Mouse (Mus musculus) MEL (cell line): ENCODE data around the gene Slc41a2. TPM values are rescaled to one million over a fixed set of nuclear protein-coding genes. Genes with fewer than 3 reads are reported as not detected.

Experiments used
- DNase-seq: peaks from one replicate; pipeline ENCODE4 v3.0.0; 2011; ENCODE audit warnings: low read depth, low spot score
- H3K27ac ChIP-seq: 2 replicates; pipeline ENCODE4 v1.5.1; 2012; ENCODE audit warnings: low read depth, mild to moderate bottlenecking, control low read depth, low read length, moderate library complexity; ENCODE audit not compliant: control insufficient read depth
- H3K27me3 ChIP-seq, 2 experiments: fragments of 150-350 bp in 1 of 2; sonication (generic) in 1 of 2; 2 replicates each; pipeline ENCODE4 v1.6.1; 2012; ENCODE audit warnings: low read length in 2 of 2, mild to moderate bottlenecking in 2 of 2, improper control_type of control experiment in 1 of 2, moderate library complexity in 1 of 2; ENCODE audit not compliant: insufficient read depth in 2 of 2, control insufficient read depth in 1 of 2
- H3K36me3 ChIP-seq, 2 experiments: 2 replicates each; pipeline ENCODE4 v1.6.1; 2012 to 2014; ENCODE audit warnings: low read length in 2 of 2, improper control_type of control experiment in 1 of 2, inconsistent platforms in 1 of 2, mild to moderate bottlenecking in 1 of 2; ENCODE audit not compliant: insufficient read depth in 2 of 2, control insufficient read depth in 1 of 2
- H3K4me1 ChIP-seq, 2 experiments: fragments of 150-350 bp in 1 of 2; sonication (generic) in 1 of 2; 2 replicates each; pipeline ENCODE4 v1.6.1; 2012; ENCODE audit warnings: low read length in 2 of 2, improper control_type of control experiment in 1 of 2, mild to moderate bottlenecking in 1 of 2; ENCODE audit not compliant: insufficient read depth in 2 of 2, control insufficient read depth in 1 of 2
- H3K4me3 ChIP-seq, 2 experiments: fragments of 150-350 bp in 1 of 2; sonication (generic) in 1 of 2; 2 replicates each; pipeline ENCODE4 v1.5.1; 2012; ENCODE audit warnings: low read depth in 2 of 2, low read length in 2 of 2, mild to moderate bottlenecking in 2 of 2, moderate library complexity in 2 of 2, control low read depth in 1 of 2, improper control_type of control experiment in 1 of 2; ENCODE audit not compliant: control insufficient read depth in 1 of 2, insufficient read depth in 1 of 2
- H3K79me2 ChIP-seq: 2 replicates; pipeline ENCODE4 v1.6.1; 2012; ENCODE audit warnings: mild to moderate bottlenecking, low read length, moderate library complexity; ENCODE audit not compliant: control insufficient read depth, poor library complexity, insufficient read depth
- H3K9ac ChIP-seq: 2 replicates; pipeline ENCODE4 v1.6.1; 2012; ENCODE audit warnings: low read depth, mild to moderate bottlenecking, control low read depth, low read length, moderate library complexity; ENCODE audit not compliant: control insufficient read depth, poor library complexity, severe bottlenecking
- H3K9me3 ChIP-seq: fragments of 150-350 bp; sonication (generic); replicated peaks from 2 replicates; pipeline ENCODE4 v1.6.1; 2012; ENCODE audit warnings: mild to moderate bottlenecking, low read length, improper control_type of control experiment, moderate library complexity; ENCODE audit not compliant: insufficient read depth
- BHLHE40 ChIP-seq: IDR thresholded peaks from 2 replicates; pipeline ENCODE4 v1.6.1; 2012; ENCODE audit warnings: low read depth, mild to moderate bottlenecking, inconsistent platforms, low read length, improper control_type of control experiment, borderline replicate concordance
- CHD2 ChIP-seq: IDR thresholded peaks from 2 replicates; pipeline ENCODE4 v1.6.1; 2011; ENCODE audit warnings: low read length, improper control_type of control experiment
- CTCF ChIP-seq, 3 experiments: IDR thresholded peaks in 2 of 3; conservative IDR thresholded peaks in 1 of 3; 2 replicates each; pipeline ENCODE4 v1.5.1; 2011 to 2012; ENCODE audit warnings: low read length in 3 of 3, low read depth in 2 of 3, mild to moderate bottlenecking in 2 of 3, improper control_type of control experiment in 1 of 3, inconsistent platforms in 1 of 3, mixed read lengths in 1 of 3, moderate library complexity in 1 of 3; ENCODE audit not compliant: control insufficient read depth in 1 of 3, insufficient read depth in 1 of 3, poor library complexity in 1 of 3, severe bottlenecking in 1 of 3
- EP300 ChIP-seq, 2 experiments: IDR thresholded peaks; 2 replicates each; pipeline ENCODE4 v1.6.1; 2011; ENCODE audit warnings: improper control_type of control experiment in 2 of 2, low read length in 2 of 2, low read depth in 1 of 2, mild to moderate bottlenecking in 1 of 2
- GATA1 ChIP-seq: IDR thresholded peaks from 2 replicates; pipeline ENCODE4 v1.6.1; 2011; ENCODE audit warnings: low read depth, low read length, improper control_type of control experiment
- MAZ ChIP-seq: IDR thresholded peaks from 2 replicates; pipeline ENCODE4 v1.6.1; 2012; ENCODE audit warnings: low read depth, mild to moderate bottlenecking, inconsistent platforms, low read length, improper control_type of control experiment
- MEF2A ChIP-seq: IDR thresholded peaks from 2 replicates; pipeline ENCODE4 v1.6.1; 2014; ENCODE audit warnings: low read depth, mild to moderate bottlenecking, inconsistent platforms, low read length, improper control_type of control experiment; ENCODE audit not compliant: poor library complexity, insufficient replicate concordance, severe bottlenecking; ENCODE audit errors: extremely low read depth
- MYC ChIP-seq: IDR thresholded peaks from 2 replicates; pipeline ENCODE4 v1.6.1; 2011; ENCODE audit warnings: low read depth, mild to moderate bottlenecking, low read length, improper control_type of control experiment, moderate library complexity
- NRF1 ChIP-seq: IDR thresholded peaks from 2 replicates; pipeline ENCODE4 v1.6.1; 2014; ENCODE audit warnings: low read depth, mild to moderate bottlenecking, inconsistent platforms, low read length, improper control_type of control experiment, moderate library complexity; ENCODE audit not compliant: poor library complexity, insufficient read depth, severe bottlenecking
- RAD21 ChIP-seq: IDR thresholded peaks from 2 replicates; pipeline ENCODE4 v1.6.1; 2011; ENCODE audit warnings: mild to moderate bottlenecking, low read depth, low read length, improper control_type of control experiment
- RCOR1 ChIP-seq: IDR thresholded peaks from 2 replicates; pipeline ENCODE4 v1.6.1; 2012; ENCODE audit warnings: low read depth, mild to moderate bottlenecking, inconsistent platforms, low read length, improper control_type of control experiment
- SIN3A ChIP-seq: IDR thresholded peaks from 2 replicates; pipeline ENCODE4 v1.6.1; 2012; ENCODE audit warnings: low read length, improper control_type of control experiment, inconsistent platforms
- TAL1 ChIP-seq: IDR thresholded peaks from 2 replicates; pipeline ENCODE4 v1.6.1; 2012; ENCODE audit warnings: mild to moderate bottlenecking, inconsistent platforms, low read length, moderate library complexity, mixed read lengths
- TCF12 ChIP-seq: IDR thresholded peaks from 2 replicates; pipeline ENCODE4 v1.6.1; 2014; ENCODE audit warnings: low read depth, mild to moderate bottlenecking, inconsistent platforms, low read length, improper control_type of control experiment, moderate library complexity
- ZMIZ1 ChIP-seq: IDR thresholded peaks from 2 replicates; pipeline ENCODE4 v1.6.1; 2012; ENCODE audit warnings: low read depth, mild to moderate bottlenecking, inconsistent platforms, low read length, improper control_type of control experiment, moderate library complexity
- polyA plus RNA-seq, 2 experiments: library from polyadenylated mRNA; stranded (reverse) in 1 of 2; unstranded in 1 of 2; fragments of >175 nt in 1 of 2; fragments of >200 nt in 1 of 2; gene quantifications; 2 replicates each; pipeline versions ENCODE4 v1.2.1 to v1.2.4; 2012; ENCODE audit warnings: low replicate concordance in 2 of 2, low read depth in 1 of 2; ENCODE audit not compliant: insufficient read length in 2 of 2, insufficient read depth in 1 of 2, missing spikeins in 1 of 2
- total RNA-seq: library from RNA; depleted of rRNA; stranded (reverse); fragments of 300-350 nt; gene quantifications from 2 replicates; pipeline ENCODE4 v1.2.3, GENCODE M21; 2012

Slc41a2 gene
- total and polyA plus RNA-seq, 3 experiments = not detected

DNA sequence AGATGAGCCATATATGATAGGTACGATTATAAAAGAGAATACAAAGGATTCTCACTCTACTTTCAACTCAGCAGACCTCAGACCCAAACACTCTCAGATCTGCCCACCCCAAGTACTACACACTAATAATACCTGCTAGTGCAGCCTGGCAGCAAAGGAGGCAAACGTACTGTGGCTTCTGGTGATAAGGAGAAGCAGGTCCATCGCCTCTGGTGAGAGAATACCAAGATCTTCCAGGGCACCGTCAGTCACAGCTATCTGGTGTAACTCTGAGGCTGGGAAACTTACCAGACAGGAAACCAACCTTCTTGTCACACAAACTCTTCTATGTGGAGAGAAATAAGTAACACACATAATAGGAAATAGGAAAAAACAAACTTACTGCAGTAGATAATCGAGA is 24.6 kb downstream of the Slc41a2 start:
- no peaks in the 10 kb centered on the region for H3K9me3 ChIP-seq
- peaks cover 0 to 9% of the 10 kb centered on the region in 2 experiments; a peak in 2 of 4 replicates for H3K36me3 ChIP-seq
- H3K27ac ChIP-seq = no peak overlapping the region
- no peak overlapping the region for H3K9ac ChIP-seq
- no peaks in the 10 kb centered on the region for H3K27me3 ChIP-seq
- H3K79me2 ChIP-seq = no peaks in the 10 kb centered on the region
- TF ChIP-seq MEF2A (no peak), CHD2 (no peak), EP300 (IDR thresholded peaks at IDR 0.05; ENCODE audit: low read depth in 1 of 2, low read length in 2 of 2) (0 out of 4 replicates have a peak, but pooled peaks of 1 of the 2 experiments have one; percentile 6), GATA1 (0 out of 2 replicates have a peak, but pooled peaks have one; percentile 24)
- TF ChIP-seq, all 39 proteins: peak for 2
- peak; percentile 44 for DNase-seq
- Histone ChIP-seq H3K4me3 (no peak overlapping the region), H3K4me1 (peaks cover 0 to 14% of the 10 kb centered on the region in 2 experiments; a peak in 1 of 4 replicates)

DNA sequence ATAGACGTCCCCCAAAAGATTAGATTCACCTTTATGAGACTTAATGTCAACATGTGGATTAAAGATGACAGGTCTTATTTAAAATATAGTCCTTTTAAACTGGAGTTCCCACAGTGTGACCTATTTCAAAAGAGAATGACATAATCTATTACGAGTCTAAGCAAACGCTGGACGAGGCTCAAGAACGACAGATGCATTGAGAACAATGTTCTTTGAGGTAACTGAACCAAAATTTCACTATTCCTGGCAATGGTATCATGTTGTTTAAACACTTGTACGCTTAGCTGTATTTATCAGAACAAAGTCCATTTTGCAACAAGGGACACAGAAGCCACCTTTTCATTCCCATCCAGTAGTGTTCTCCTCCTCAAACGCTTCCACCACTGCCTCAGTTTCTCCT is 27.3 kb downstream of the Slc41a2 start:
- Histone ChIP-seq H3K27ac (no peak overlapping the region), H3K79me2 (no peaks in the 10 kb centered on the region), H3K9me3 (no peaks in the 10 kb centered on the region), H3K9ac (no peak overlapping the region), H3K36me3 (peaks cover 0 to 9% of the 10 kb centered on the region in 2 experiments; a peak in 2 of 4 replicates), H3K4me3 (no peak overlapping the region)
- TF ChIP-seq TCF12 = no peak
- no peak for TF ChIP-seq BHLHE40
- TF ChIP-seq NRF1 = no peak
- no peak for TF ChIP-seq RAD21
- no peak for TF ChIP-seq SIN3A
- TF ChIP-seq MAZ = no peak
- no peak for TF ChIP-seq TAL1
- no peak for TF ChIP-seq RCOR1
- TF ChIP-seq MYC = no peak
- no peak for TF ChIP-seq CTCF (IDR thresholded peaks at IDR 0.05 in 2 of 3, conservative IDR thresholded peaks at IDR 0.05 in 1 of 3; ENCODE audit: control insufficient read depth in 1 of 3, insufficient read depth in 1 of 3, low read depth in 2 of 3, low read length in 3 of 3, poor library complexity in 1 of 3, severe bottlenecking in 1 of 3)
- TF ChIP-seq ZMIZ1 = no peak
- TF ChIP-seq, all 39 proteins: peak for 0
- no peaks in the 10 kb centered on the region for H3K27me3 ChIP-seq
- DNase-seq = no peak
- H3K4me1 ChIP-seq = peaks cover 0 to 14% of the 10 kb centered on the region in 2 experiments; a peak in 1 of 4 replicates
